In the genomic region with DNA sequence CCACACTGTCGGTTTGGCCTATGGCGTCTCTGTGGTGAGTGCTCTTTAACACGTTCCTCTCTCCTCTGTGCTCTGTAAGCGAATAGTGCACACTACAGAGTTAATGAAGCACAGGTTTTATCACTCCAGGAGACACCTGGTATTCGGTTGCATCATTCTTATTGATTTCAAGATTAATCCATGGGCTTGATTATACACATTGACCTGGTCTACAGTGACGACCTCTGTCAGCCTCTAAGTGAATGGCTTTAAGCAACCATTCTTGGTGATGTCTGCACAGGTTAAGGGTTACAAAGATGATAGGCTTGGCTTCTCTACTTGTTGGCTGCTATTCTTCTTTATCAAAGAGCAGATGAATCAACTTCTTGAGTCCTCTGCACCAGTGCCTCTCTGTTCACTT, we compare ENCODE assay signal across 30 mouse cellular contexts.
"Had no signal": no experiment of that assay in that cellular context is flagged by ENCODE, and none has a peak within 500 bp of the region (broad histone marks: within the 10 kb centered on the region; RNA-seq: fewer than 3 reads in every experiment).

No protein-coding gene starts in this region.

- H3K4me1 ChIP-seq: lung, embryonic 15.5 days had no signal

- H3K4me3 ChIP-seq: left cerebral cortex, adult 2 months; limb, embryonic 10.5 days; limb, embryonic 12.5 days; limb, embryonic 13.5 days; limb, embryonic 15.5 days; liver, embryonic 13.5 days; liver, embryonic 15.5 days; lung, embryonic 15.5 days; megakaryocyte, embryonic 14.5 days; midbrain, embryonic 10.5 days; midbrain, embryonic 12.5 days; midbrain, embryonic 13.5 days; myocyte; neural tube, embryonic 12.5 days had no signal

- H3K9me3 ChIP-seq: limb, embryonic 10.5 days; limb, embryonic 12.5 days; limb, embryonic 13.5 days; limb, embryonic 15.5 days; liver, embryonic 13.5 days; liver, embryonic 15.5 days; lung, embryonic 15.5 days; megakaryocyte, embryonic 14.5 days; midbrain, embryonic 10.5 days; midbrain, embryonic 12.5 days; midbrain, embryonic 13.5 days; neural tube, embryonic 12.5 days had no signal

- H3K27ac ChIP-seq: left cerebral cortex, adult 2 months; limb, embryonic 10.5 days; limb, embryonic 12.5 days; limb, embryonic 13.5 days; limb, embryonic 15.5 days; liver, embryonic 13.5 days; liver, embryonic 14.5 days; liver, embryonic 15.5 days; lung, embryonic 15.5 days; macrophage; midbrain, embryonic 10.5 days; midbrain, embryonic 12.5 days; midbrain, embryonic 13.5 days; neural tube, embryonic 12.5 days had no signal

- H3K36me3 ChIP-seq: limb, embryonic 10.5 days; limb, embryonic 12.5 days; limb, embryonic 13.5 days; limb, embryonic 15.5 days; liver, embryonic 13.5 days; liver, embryonic 15.5 days; lung, embryonic 15.5 days; midbrain, embryonic 10.5 days; midbrain, embryonic 12.5 days; midbrain, embryonic 13.5 days; neural tube, embryonic 12.5 days had no signal

- H3K4me2 ChIP-seq: limb, embryonic 12.5 days; limb, embryonic 13.5 days; limb, embryonic 15.5 days; liver, embryonic 11.5 days; liver, embryonic 13.5 days; liver, embryonic 15.5 days; lung, embryonic 14.5 days; lung, embryonic 15.5 days; midbrain, embryonic 12.5 days; midbrain, embryonic 13.5 days; neural tube, embryonic 12.5 days had no signal

- DNase-seq: left cerebral cortex, postnatal 4 days; liver; liver, embryonic 13.5 days; liver, postnatal 0 days; lung, adult 18-20 months; lung, adult 2 months; lung, embryonic 14.5 days; lung, postnatal 10 days; lung, postnatal 14 days; lung, postnatal 36 days; lung, postnatal 4 days; midbrain, embryonic 14.5 days had no signal

- H3K9ac ChIP-seq: limb, embryonic 12.5 days; limb, embryonic 13.5 days; limb, embryonic 15.5 days; liver, embryonic 13.5 days; liver, embryonic 14.5 days; liver, embryonic 15.5 days; liver, postnatal 0 days; lung, embryonic 14.5 days; lung, embryonic 15.5 days; midbrain, embryonic 12.5 days; midbrain, embryonic 13.5 days; neural tube, embryonic 12.5 days had no signal

- H3K27me3 ChIP-seq: limb, embryonic 12.5 days; liver, embryonic 13.5 days; liver, embryonic 15.5 days; megakaryocyte, embryonic 14.5 days had no signal

- ATAC-seq: liver, postnatal 0 days; lung, postnatal 0 days; midbrain, embryonic 13.5 days; midbrain, embryonic 16.5 days had no signal
